12 mouse cellular contexts compared by ENCODE assay signal in the genomic region with DNA sequence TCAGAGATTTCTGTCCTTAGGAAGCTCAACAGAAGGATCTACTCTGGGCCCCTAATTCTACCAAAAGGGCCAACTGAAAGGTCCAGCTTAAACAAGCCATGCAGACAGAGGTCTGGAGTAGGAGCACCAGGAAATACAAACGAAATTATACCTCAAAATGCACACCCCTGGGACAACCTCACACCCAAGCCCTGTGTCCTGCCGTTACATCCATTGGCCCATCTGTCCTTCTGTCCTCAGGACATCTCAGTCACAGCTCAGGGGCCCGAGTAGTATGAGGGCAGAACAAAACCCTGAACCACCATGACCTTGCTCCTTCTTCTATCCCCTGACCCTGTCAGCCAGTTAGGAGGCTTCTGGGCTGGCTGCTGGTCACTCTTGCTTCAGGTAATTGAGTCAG. TPM values are rescaled to one million over a fixed set of nuclear protein-coding genes. Genes with fewer than 3 reads are reported as not detected.
DNase-seq lines count a peak whose midpoint lies in the region; ATAC-seq lines count a peak whose summit lies in the region.
"Had no signal": no experiment of that assay in that cellular context is flagged by ENCODE, and none has a peak within 500 bp of the region (broad histone marks: within the 10 kb centered on the region; RNA-seq: fewer than 3 reads in every experiment).

No protein-coding gene starts in this region.

- 35% methylated on average over 3 of the region's 3 CpGs for WGBS in kidney, embryonic 16.5 days
- 23% methylated on average over 3 of the region's 3 CpGs for WGBS in forebrain, embryonic 13.5 days
- WGBS in limb, embryonic 11.5 days, result 18% methylated on average over 3 of the region's 3 CpGs
- 28% methylated on average over 3 of the region's 3 CpGs for WGBS in neural tube, embryonic 14.5 days

- no peak for DNase-seq in kidney, postnatal 4 days
- no peak for DNase-seq in limb, embryonic 11.5 days (ENCODE audit: low spot score)
- DNase-seq in layer of hippocampus, postnatal 36 days, result no peak
- DNase-seq in right cerebral cortex, postnatal 14 days, result no peak
- DNase-seq: gastrocnemius, postnatal 36 days had no signal

- H3K9ac ChIP-seq in kidney, embryonic 16.5 days (replicated peaks; ENCODE audit: low read length), result peak overlapping the region; percentile 87
- H3K9ac ChIP-seq in forebrain, embryonic 13.5 days, result peak overlapping the region; percentile 98
- peak overlapping the region; percentile 100 for H3K9ac ChIP-seq in limb, embryonic 11.5 days (ENCODE audit: low read length)
- H3K9ac ChIP-seq in neural tube, embryonic 14.5 days (replicated peaks; ENCODE audit: low read depth, low read length), result no peak overlapping the region

- peaks cover 98% of the 10 kb centered on the region for H3K27me3 ChIP-seq in kidney, embryonic 16.5 days (ENCODE audit: insufficient read depth, low read length)
- H3K27me3 ChIP-seq in forebrain, embryonic 13.5 days, result peaks cover 45% of the 10 kb centered on the region
- H3K27me3 ChIP-seq in limb, embryonic 11.5 days (ENCODE audit: control insufficient read depth, insufficient read depth, low read length), result 0 out of 2 replicates have a peak, but pooled peaks cover 3% of the 10 kb centered on the region
- H3K27me3 ChIP-seq in neural tube, embryonic 14.5 days (ENCODE audit: control insufficient read depth, insufficient read depth, low read length), result peaks cover 32% of the 10 kb centered on the region

- peak overlapping the region; percentile 94 for H3K27ac ChIP-seq in kidney, embryonic 16.5 days (ENCODE audit: low read length)
- peak overlapping the region; percentile 95; the same call in 1 of the 2 replicates for H3K27ac ChIP-seq in forebrain, embryonic 13.5 days
- peak overlapping the region; percentile 99 for H3K27ac ChIP-seq in limb, embryonic 11.5 days (replicated peaks; ENCODE audit: low read depth, low read length)
- no peak overlapping the region for H3K27ac ChIP-seq in neural tube, embryonic 14.5 days (ENCODE audit: low read depth, low read length)

- ATAC-seq in kidney, embryonic 16.5 days (ENCODE audit: low FRiP score, low TSS enrichment), result no peak
- no peak for ATAC-seq in forebrain, embryonic 13.5 days
- ATAC-seq in limb, embryonic 11.5 days (ENCODE audit: insufficient number of reproducible peaks, low FRiP score, low TSS enrichment, low read depth), result no peak
- ATAC-seq in neural tube, embryonic 14.5 days (ENCODE audit: low read depth), result no peak
- no peak for ATAC-seq in inflammation-experienced regulatory T-cells, adult 6 months

- H3K9me3 ChIP-seq in kidney, embryonic 16.5 days (ENCODE audit: low read length), result no peaks in the 10 kb centered on the region
- no peaks in the 10 kb centered on the region for H3K9me3 ChIP-seq in forebrain, embryonic 13.5 days (replicated peaks)
- no peaks in the 10 kb centered on the region for H3K9me3 ChIP-seq in limb, embryonic 11.5 days (ENCODE audit: control insufficient read depth, low read length)
- no peaks in the 10 kb centered on the region for H3K9me3 ChIP-seq in neural tube, embryonic 14.5 days (ENCODE audit: control insufficient read depth, low read length)

- peak overlapping the region; percentile 88 for H3K4me2 ChIP-seq in kidney, embryonic 16.5 days (replicated peaks; ENCODE audit: low read depth, low read length)
- H3K4me2 ChIP-seq in forebrain, embryonic 13.5 days, result peak overlapping the region; percentile 88
- peak overlapping the region; percentile 97 for H3K4me2 ChIP-seq in limb, embryonic 11.5 days (ENCODE audit: low read depth, severe bottlenecking)
- peak overlapping the region; percentile 50 for H3K4me2 ChIP-seq in neural tube, embryonic 14.5 days (ENCODE audit: low read depth, low read length)

- peak overlapping the region; percentile 73 for H3K4me3 ChIP-seq in kidney, embryonic 16.5 days (ENCODE audit: low read length)
- peak overlapping the region; percentile 80 for H3K4me3 ChIP-seq in forebrain, embryonic 13.5 days
- H3K4me3 ChIP-seq in limb, embryonic 11.5 days (ENCODE audit: low read depth, low read length), result peak overlapping the region; percentile 98
- H3K4me3 ChIP-seq in neural tube, embryonic 14.5 days (ENCODE audit: low read depth, low read length), result peak overlapping the region; percentile 9; the same call in 1 of the 2 replicates

- H3K36me3 ChIP-seq in kidney, embryonic 16.5 days (ENCODE audit: insufficient read depth, low read length), result no peaks in the 10 kb centered on the region
- H3K36me3 ChIP-seq in forebrain, embryonic 13.5 days (ENCODE audit: poor library complexity, severe bottlenecking), result no peaks in the 10 kb centered on the region
- no peaks in the 10 kb centered on the region; the same call in 1 of the 2 replicates for H3K36me3 ChIP-seq in limb, embryonic 11.5 days (ENCODE audit: control insufficient read depth, insufficient read depth, low read length)
- H3K36me3 ChIP-seq in neural tube, embryonic 14.5 days (ENCODE audit: control insufficient read depth, insufficient read depth, low read length), result no peaks in the 10 kb centered on the region
- H3K36me3 ChIP-seq: G1E had no signal

- H3K4me1 ChIP-seq in kidney, embryonic 16.5 days (ENCODE audit: insufficient read depth, low read length), result peaks cover 26% of the 10 kb centered on the region
- H3K4me1 ChIP-seq in forebrain, embryonic 13.5 days, result peaks cover 88% of the 10 kb centered on the region
- peaks cover 54% of the 10 kb centered on the region for H3K4me1 ChIP-seq in limb, embryonic 11.5 days (ENCODE audit: control insufficient read depth, insufficient read depth, low read length)
- 0 out of 2 replicates have a peak, but pooled peaks cover 8% of the 10 kb centered on the region for H3K4me1 ChIP-seq in neural tube, embryonic 14.5 days (ENCODE audit: control insufficient read depth, insufficient read depth, low read length)

RNA-seq across cellular contexts. Expression of a gene that starts 2.7 kb away (rescaled TPM):
- polyA plus RNA-seq in kidney, embryonic 16.5 days (2015; fragmentation: Nextera tagmentation; extraction: Ambion mirVana), result 22.3 and 24.7 TPM in 2 replicates
- 37.6 and 41.3 TPM in 2 replicates for polyA plus RNA-seq in forebrain, embryonic 13.5 days (2015; fragmentation: Nextera tagmentation; extraction: Ambion mirVana)
- 78.2 and 87.1 TPM in 2 replicates for polyA plus RNA-seq in limb, embryonic 11.5 days (2014; fragmentation: Nextera tagmentation; extraction: Ambion mirVana)
- polyA plus RNA-seq in neural tube, embryonic 14.5 days (2014; fragmentation: Nextera tagmentation; extraction: Ambion mirVana), result 4.6 and 5.7 TPM in 2 replicates
- polyA plus RNA-seq in inflammation-experienced regulatory T-cells, adult 6 months (2017; shearing (Covaris generic)), result 1 to 10 TPM in 1 of 3 experiments, under 1 TPM in 2; 0.58 to 5.2 (median 0.91) TPM
- total RNA-seq in layer of hippocampus, postnatal 36 days (2021), result 10 to 100 TPM in 1 of 2 experiments, 1 to 10 TPM in 1; 9.4 to 11.8 TPM
- polyA plus RNA-seq: G1E had no signal

RNA-seq across cellular contexts. Expression of a gene that starts 33.7 kb away (rescaled TPM):
- polyA plus RNA-seq in kidney, embryonic 16.5 days (2015; fragmentation: Nextera tagmentation; extraction: Ambion mirVana), result not detected in 2 replicates
- polyA plus RNA-seq in forebrain, embryonic 13.5 days (2015; fragmentation: Nextera tagmentation; extraction: Ambion mirVana), result not detected in 2 replicates
- polyA plus RNA-seq in limb, embryonic 11.5 days (2014; fragmentation: Nextera tagmentation; extraction: Ambion mirVana), result not detected in 2 replicates
- not detected in 2 replicates for polyA plus RNA-seq in neural tube, embryonic 14.5 days (2014; fragmentation: Nextera tagmentation; extraction: Ambion mirVana)
- not detected for polyA plus RNA-seq in inflammation-experienced regulatory T-cells, adult 6 months (2017; shearing (Covaris generic))
- not detected for total RNA-seq in layer of hippocampus, postnatal 36 days (2021)
- total RNA-seq: G1E; gastrocnemius, postnatal 36 days; megakaryocyte progenitor cell, adult 5-6 weeks had no signal
- polyA plus RNA-seq: brain, embryonic 14.5 days; G1E had no signal

Comparison
In these comparisons a context has a peak if more than half of its experiments do, and no peak if none do; other contexts are left out.
1. H3K4me3 ChIP-seq: peak in every context shown above with its lines; median percentile 98 in limb, embryonic 11.5 days; 80 in forebrain, embryonic 13.5 days; 73 in kidney, embryonic 16.5 days; 9 in neural tube, embryonic 14.5 days.